Mouse (Mus musculus): Measurements from ENCODE around the gene Thbs3.
"Not testable (repeated sequence)": the region's sequence is repeated elsewhere in the genome, so short reads cannot be mapped to it uniquely, and the experiment has no call there.

The Thbs3 gene

DNA sequence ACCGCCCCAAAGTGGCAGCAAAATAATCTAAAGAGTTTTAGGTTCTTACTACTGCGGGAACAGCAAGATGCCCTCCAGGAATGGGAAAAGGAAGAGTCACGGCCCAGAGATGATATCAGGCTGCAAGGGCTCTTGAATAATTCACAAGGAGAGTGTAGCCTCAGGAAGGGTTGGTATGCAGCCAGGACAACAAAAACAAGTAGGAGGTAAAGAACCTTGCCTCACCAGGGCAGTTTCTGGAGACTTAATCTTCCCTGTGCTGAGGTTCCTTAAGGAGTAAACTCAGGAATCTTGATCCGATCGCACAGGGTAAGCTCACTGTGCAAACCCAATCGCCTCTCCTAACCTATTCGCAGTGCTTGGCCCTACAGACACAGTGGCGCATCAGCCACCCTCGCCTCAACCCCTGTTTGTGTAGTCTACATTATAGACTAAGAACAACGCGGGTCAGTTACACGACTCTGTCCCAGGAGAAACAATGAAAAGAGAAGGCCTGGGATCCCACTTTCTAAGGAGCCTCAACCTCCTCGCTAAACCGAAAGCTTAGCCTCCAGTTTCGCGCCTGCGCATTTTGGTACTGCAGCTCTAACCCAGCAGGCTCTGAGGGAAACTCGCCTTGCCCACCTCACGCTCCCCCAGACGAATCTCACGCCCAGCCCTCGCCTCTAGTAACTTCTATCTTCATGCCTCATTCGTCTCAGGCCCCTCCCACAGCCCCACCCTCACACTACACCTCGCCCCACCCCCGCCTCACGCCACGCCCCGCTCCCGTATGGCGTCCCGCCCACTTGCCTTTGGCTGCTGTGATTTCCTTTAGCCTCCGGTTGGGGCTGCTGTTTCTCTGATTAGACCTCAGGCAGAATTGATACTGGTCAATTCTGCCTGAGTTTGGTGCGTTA is 18.8 kb upstream of the Thbs3 start:
- peak; percentile 97 for DNase-seq (ENCODE audit: low read depth, low spot score)

DNA sequence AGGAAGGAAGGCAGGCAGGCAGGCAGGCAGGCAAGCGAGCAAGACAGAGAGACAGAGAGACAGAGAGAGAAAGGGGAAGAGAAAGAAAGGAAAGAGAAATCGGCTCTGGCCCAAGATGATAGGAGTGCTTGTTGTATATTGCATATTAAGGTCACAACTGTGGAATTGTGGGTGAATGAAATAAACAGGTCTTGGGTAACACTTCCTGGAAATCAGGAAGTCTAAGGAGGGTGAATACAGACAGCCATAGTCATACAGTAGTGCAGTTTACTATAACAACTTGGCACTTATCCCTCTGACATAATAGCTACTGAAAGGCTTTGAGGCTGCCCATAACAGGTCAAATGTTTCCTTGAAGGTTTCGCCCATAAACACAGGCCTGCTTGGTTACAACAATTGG is 15.1 kb upstream of the Thbs3 start:
- DNase-seq (ENCODE audit: low read depth, low spot score), result peak; percentile 38

DNA sequence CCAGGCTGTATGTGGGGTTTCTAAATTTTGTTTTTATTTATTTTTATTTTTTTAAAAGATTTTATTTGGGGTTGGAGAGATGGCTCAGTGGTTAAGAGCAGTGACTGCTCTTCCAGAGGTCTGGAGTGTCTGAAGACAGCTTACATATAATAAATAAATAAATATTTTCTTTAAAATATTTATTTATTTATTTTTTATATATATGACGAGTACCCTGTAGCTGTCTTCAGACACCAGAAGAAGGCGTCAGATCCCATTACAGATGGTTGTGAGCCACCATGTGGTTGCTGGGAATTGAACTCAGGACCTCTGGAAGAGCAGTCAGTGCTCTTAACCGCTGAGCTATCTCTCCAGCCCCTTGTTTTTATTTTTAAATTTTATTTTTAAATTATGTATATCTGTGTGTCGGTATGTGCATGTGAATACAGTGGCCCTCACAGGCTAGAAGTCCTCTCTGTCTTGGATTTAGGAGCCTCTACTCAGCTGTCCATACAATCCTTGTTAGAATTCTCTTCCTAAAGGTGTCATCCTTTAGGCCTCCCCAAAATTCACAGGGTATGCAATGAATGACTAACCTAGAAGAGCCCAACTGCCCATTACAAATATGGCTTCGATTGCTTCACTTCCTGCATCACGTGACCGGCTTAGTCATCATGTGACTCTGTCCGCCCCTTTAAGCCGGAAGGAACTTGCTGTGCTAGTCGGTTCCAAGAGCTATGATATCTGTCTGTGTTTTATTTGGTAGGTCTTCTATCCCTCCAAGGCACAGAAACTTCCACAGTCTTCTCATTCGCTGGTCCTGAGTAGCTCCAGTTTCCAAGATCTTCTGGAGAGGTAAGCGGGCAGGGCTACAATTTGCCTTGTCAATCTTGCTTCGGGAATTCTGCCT is 12.5 kb upstream of the Thbs3 start, which contains the start of gene Gba:
Gba (plus strand) TSS at position 676 of the 889 bp plus-strand sequence.
- DNase-seq (ENCODE audit: low read depth, low spot score), result peak; percentile 98

- DNase-seq (ENCODE audit: low read depth, low spot score), result no peak
These were observed 11.9 kb upstream of the Thbs3 start for GRCm38 (mm10) chr3:89203142-89203514.

GRCm38 (mm10) chr3:89206079-89206478 is 8.9 kb upstream of the Thbs3 start:
- no peak for DNase-seq (ENCODE audit: low read depth, low spot score)

GRCm38 (mm10) chr3:89206695-89207094 is 8.3 kb upstream of the Thbs3 start:
- DNase-seq (ENCODE audit: low read depth, low spot score), result no peak

DNA sequence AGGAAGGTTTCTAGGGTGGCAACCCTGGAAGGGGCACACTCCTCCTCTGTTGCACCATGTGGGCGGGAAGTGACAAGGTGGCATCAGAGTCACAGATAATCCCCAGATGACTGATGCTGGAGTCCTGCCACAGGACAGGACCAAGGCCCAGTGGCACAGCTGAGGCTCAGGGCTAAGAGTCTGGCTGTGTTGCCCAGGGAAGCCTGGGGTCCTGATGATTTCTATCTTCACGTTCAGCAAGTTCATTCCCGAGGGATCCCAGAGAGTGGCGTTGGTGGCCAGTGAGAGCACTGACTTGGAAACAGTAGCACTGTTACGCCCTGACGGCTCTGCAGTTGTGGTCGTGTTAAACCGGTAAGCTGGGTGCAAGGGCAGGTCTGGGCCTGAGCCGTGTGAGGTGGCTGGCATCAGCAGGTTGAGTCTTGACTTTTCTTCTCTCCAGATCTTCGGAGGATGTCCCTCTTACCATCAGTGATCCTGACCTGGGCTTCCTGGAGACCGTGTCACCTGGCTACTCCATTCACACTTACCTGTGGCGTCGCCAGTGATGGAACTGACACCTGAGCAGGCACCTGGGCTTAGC is 6.8 kb upstream of the Thbs3 start:
- DNase-seq (ENCODE audit: low read depth, low spot score), result no peak

- DNase-seq (ENCODE audit: low read depth, low spot score), result no peak
These were observed 6.2 kb upstream of the Thbs3 start for GRCm38 (mm10) chr3:89208736-89209135.

GRCm38 (mm10) chr3:89209731-89210130 is 5.2 kb upstream of the Thbs3 start:
- no peak for DNase-seq (ENCODE audit: low read depth, low spot score)

DNA sequence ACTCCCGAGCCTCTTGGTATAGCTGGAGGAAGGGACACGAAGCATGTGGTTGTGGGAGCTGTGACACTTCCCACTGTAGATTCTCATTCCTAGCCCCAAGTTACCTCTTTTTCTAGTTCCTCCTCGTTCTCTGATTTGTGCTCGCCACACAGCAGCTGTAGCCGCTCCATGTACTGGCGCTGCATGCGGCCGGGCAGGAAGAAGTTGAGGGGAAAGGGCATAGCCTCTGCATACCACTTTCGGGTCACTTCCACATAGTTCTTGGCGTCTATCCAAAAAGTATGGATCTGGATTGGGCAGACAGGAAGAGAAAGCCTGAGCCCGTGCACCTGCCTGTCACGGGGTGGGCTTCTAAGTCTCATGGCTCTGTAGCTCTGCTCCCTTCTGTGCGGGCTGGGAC is 4.8 kb upstream of the Thbs3 start:
- no peak for DNase-seq (ENCODE audit: low read depth, low spot score)

DNA sequence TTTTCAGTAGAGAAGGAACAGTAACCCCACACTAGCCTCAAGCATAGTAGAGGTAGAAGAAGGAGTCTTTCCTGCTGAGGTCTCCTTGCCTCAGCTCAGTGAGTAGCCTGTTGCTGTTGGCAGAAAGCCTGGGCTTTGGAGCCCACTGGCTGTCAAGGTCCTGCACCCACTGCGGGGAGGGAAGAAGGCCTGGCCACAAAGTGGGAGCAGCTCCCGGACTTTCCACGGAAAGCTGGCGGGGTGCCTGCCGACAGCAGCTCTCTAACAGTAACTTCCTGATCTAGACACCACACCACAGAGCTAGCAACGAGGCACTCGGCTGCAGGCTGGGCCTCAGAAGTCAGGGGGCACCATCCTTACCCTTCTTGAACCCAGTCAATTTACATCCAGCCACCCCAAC is 4.2 kb upstream of the Thbs3 start:
- no peak for DNase-seq (ENCODE audit: low read depth, low spot score)

- peak; percentile 95 for DNase-seq (ENCODE audit: low read depth, low spot score)
These were observed 1.0 kb upstream of the Thbs3 start for GRCm38 (mm10) chr3:89213803-89214530.

GRCm38 (mm10) chr3:89215853-89216252 is 873 bp downstream of the Thbs3 start:
- peak; percentile 98 for DNase-seq (ENCODE audit: low read depth, low spot score)

GRCm38 (mm10) chr3:89216407-89216806 is 1.4 kb downstream of the Thbs3 start:
- not testable (repeated sequence) for DNase-seq (ENCODE audit: low read depth, low spot score)

GRCm38 (mm10) chr3:89218271-89218670 is 3.3 kb downstream of the Thbs3 start:
- no peak for DNase-seq (ENCODE audit: low read depth, low spot score)

DNA sequence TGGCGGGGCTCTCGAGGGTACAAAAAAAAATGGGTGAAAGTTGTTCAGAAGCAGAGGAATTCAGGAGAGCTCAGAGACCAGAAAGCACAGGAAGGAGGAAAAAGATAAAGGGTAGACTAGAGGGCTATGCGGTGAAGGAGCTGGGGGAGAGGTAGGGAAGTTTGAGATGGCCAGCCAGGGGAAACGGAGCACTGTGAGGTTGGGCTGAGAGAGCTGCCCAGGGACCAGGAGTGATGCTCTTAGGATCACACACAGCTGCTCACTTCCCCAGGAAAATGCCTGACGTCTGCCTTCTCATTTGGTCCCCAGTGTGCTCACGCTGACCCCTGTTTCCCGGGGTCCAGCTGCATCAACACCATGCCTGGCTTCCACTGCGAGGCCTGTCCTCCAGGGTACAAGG is 4.6 kb downstream of the Thbs3 start:
- DNase-seq (ENCODE audit: low read depth, low spot score), result peak; percentile 51

DNA sequence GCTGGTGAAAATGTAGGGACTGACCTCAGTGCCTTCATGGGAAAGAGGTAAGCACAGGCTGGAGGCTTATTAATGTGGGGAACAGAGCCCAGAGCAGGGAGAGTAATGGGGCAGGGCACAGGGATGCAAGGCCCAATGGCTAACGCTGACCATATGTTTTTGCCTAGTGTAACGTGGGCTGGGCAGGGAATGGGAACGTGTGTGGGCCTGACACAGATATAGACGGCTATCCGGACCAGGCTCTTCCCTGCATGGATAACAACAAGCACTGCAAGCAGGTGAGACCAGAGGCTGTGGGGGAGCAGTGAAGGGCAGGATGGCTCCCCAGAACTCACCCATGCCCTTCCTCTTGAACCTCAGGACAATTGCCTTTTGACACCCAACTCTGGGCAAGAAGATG is 6.2 kb downstream of the Thbs3 start:
- no peak for DNase-seq (ENCODE audit: low read depth, low spot score)

DNA sequence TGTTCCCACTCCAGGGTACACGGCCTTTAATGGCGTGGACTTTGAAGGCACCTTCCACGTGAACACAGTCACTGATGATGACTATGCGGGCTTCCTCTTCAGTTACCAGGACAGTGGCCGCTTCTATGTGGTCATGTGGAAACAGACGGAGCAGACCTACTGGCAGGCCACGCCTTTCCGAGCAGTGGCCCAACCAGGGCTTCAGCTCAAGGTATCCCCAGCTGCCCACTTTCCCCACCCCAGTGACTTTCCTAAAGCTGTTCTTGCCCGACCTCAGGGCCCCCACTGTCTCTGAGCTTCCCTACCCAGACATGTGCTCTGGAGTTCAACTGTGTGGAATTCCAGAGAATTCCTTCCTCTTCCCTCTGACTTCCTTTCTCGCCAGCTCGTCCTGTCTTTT is 9.8 kb downstream of the Thbs3 start:
- no peak for DNase-seq (ENCODE audit: low read depth, low spot score)

DNA sequence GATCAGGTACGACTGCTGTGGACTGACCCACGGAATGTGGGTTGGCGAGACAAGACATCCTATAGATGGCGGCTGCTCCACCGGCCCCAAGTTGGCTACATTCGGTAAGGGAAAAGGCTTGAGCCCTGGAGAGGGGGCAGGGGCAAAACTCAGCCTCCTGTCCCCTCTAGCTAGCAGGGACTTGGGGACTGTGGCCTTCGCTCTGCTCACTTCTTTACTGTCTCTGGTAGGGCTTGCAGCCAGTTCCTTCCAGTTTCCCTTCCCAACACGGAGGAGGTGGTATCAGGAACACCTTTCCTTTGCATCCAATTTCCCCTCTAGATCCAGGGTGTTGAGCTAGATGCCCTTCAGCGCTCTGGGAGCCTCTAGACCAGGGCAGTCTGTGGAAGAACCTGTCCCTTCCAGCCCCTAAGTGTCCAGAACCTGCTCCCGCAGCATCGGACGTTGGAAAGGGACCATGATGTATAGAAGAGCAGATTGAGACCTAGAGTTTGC is 10.4 kb downstream of the Thbs3 start:
- DNase-seq (ENCODE audit: low read depth, low spot score), result no peak

GRCm38 (mm10) chr3:89225918-89226317 is 10.9 kb downstream of the Thbs3 start:
- DNase-seq (ENCODE audit: low read depth, low spot score), result no peak

DNA sequence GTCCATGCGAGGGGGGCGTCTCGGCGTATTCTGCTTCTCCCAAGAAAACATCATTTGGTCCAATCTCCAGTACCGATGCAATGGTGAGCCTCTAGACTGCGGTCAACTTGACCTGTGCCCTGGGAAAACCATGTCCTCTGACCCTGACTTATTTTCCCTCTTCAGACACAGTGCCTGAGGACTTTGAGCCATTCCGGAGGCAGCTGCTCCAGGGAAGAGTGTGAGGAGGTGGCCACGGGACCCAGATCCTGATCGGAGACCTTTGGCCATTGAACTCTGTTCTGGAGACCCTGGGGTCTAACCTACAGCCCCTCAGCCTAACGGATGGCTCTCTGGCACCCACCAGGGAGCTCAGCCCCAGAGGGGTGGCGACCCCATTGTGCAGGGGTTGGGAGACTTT is 11.4 kb downstream of the Thbs3 start:
- no peak for DNase-seq (ENCODE audit: low read depth, low spot score)

Data from 3T3-L1 (cell line).